Mouse (Mus musculus): ENCODE measurements at regions not wholly inside any gene's neighbourhood (a gene's known extent, or its start where the extent isn't known, plus 50 kb on each side); places are given as distances from the start of the nearest gene placed in this dataset.

- DNase-seq (ENCODE audit: low read depth, low spot score) = no peak
Observed at GRCm38 (mm10) chr5:150866198-150866597, 86.2 kb upstream of the Kl start.

- no peak for DNase-seq (ENCODE audit: low read depth, low spot score)
Observed at GRCm38 (mm10) chr5:150869954-150870353, 82.5 kb upstream of the Kl start.

- DNase-seq (ENCODE audit: low read depth, low spot score) = no peak
Observed at GRCm38 (mm10) chr5:150878805-150879204, 73.6 kb upstream of the Kl start.

GRCm38 (mm10) chr5:150883676-150884075 is 68.7 kb upstream of the Kl start:
- DNase-seq (ENCODE audit: low read depth, low spot score) = no peak

- no peak for DNase-seq (ENCODE audit: low read depth, low spot score)
Observed at GRCm38 (mm10) chr5:150890086-150890485, 62.3 kb upstream of the Kl start.

GRCm38 (mm10) chr5:150891262-150891940 is 61.0 kb upstream of the Kl start:
- DNase-seq (ENCODE audit: low read depth, low spot score) = peak; percentile 17

GRCm38 (mm10) chr5:150894049-150894738 is 58.2 kb upstream of the Kl start:
- DNase-seq (ENCODE audit: low read depth, low spot score) = no peak

- DNase-seq (ENCODE audit: low read depth, low spot score) = no peak
Observed at GRCm38 (mm10) chr5:150894739-150895085, 57.7 kb upstream of the Kl start.

GRCm38 (mm10) chr5:150901661-150902060 is 50.7 kb upstream of the Kl start:
- DNase-seq (ENCODE audit: low read depth, low spot score) = no peak

Data from A20 (cell line).